Mouse (Mus musculus) hindbrain, embryonic 14.5 days (tissue): ENCODE data around the gene Gtf2i. TPM values are rescaled to one million over a fixed set of nuclear protein-coding genes. Genes with fewer than 3 reads are reported as not detected.
A peak's percentile ranks its signal among the peaks of the same experiment; 100 is the strongest.

Experiments
- ATAC-seq: fragments of 200-750 bp; cut with Nextera tagmentation; 2 replicates; pipeline ENCODE4 v1.8.0; 2017; ENCODE audit warnings: moderate number of reproducible peaks, mild to moderate bottlenecking, moderate TSS enrichment, moderate library complexity; ENCODE audit not compliant: low FRiP score
- DNase-seq: peaks from one replicate; pipeline ENCODE4 v3.0.0-alpha.2; 2015; ENCODE audit warnings: low spot score
- H3K27ac ChIP-seq: fragments of 300-500 bp; sonication (generic); 2 replicates; pipeline ENCODE4 v1.5.1; 2014; ENCODE audit warnings: mild to moderate bottlenecking, moderate library complexity
- H3K27me3 ChIP-seq: fragments of 300-500 bp; sonication (generic); 2 replicates; pipeline ENCODE4 v1.6.1; 2014; ENCODE audit warnings: mild to moderate bottlenecking, low read length, mixed read lengths; ENCODE audit not compliant: control insufficient read depth, insufficient read depth
- H3K36me3 ChIP-seq: fragments of 300-500 bp; sonication (generic); replicated peaks from 2 replicates; pipeline ENCODE4 v1.6.1; 2014; ENCODE audit not compliant: control insufficient read depth, insufficient read depth
- H3K4me1 ChIP-seq: fragments of 300-500 bp; sonication (generic); replicated peaks from 2 replicates; pipeline ENCODE4 v1.6.1; 2014; ENCODE audit warnings: antibody characterized with exemption, low read length, mixed read lengths; ENCODE audit not compliant: control insufficient read depth, insufficient read depth
- H3K4me2 ChIP-seq: fragments of 300-500 bp; sonication (generic); replicated peaks from 2 replicates; pipeline ENCODE4 v1.6.1; 2014; ENCODE audit warnings: mild to moderate bottlenecking, moderate library complexity
- H3K4me3 ChIP-seq: fragments of 300-500 bp; sonication (generic); replicated peaks from 2 replicates; pipeline ENCODE4 v1.5.1; 2014; ENCODE audit warnings: mild to moderate bottlenecking, low read length
- H3K9ac ChIP-seq: fragments of 300-500 bp; sonication (generic); 2 replicates; pipeline ENCODE4 v1.6.1; 2014
- H3K9me3 ChIP-seq: fragments of 300-500 bp; sonication (generic); 2 replicates; pipeline ENCODE4 v1.6.1; 2016; ENCODE audit warnings: low read length; ENCODE audit not compliant: control insufficient read depth
- WGBS: fragments of 180-500 bp; shearing (Covaris S2); extraction: QIAGEN DNeasy Blood & Tissue Kit; methylation state at CpG from one replicate; pipeline ENCODE4 v1.1.7; 2014; 5-methylcytosine and 5-hydroxymethylcytosine counted together
- polyA plus RNA-seq: library from polyadenylated mRNA; unstranded; fragments of >200 nt; fragmentation: Nextera tagmentation; extraction: Ambion mirVana; gene quantifications from 2 replicates; pipeline ENCODE4 v1.2.1, GENCODE M21; 2014

Gene Gtf2i
- polyA plus RNA-seq, 1 experiment from 2014 or later, result 126 TPM

GRCm38 (mm10) chr5:134244890-134245289 lies 69.7 kb downstream of the Gtf2i start:
- Histone ChIP-seq H3K9me3 (no peaks in the 10 kb centered on the region), H3K4me2 (no peak overlapping the region), H3K27me3 (no peaks in the 10 kb centered on the region), H3K36me3 (peaks cover 100% of the 10 kb centered on the region), H3K9ac (no peak overlapping the region), H3K4me1 (no peaks in the 10 kb centered on the region), H3K27ac (no peak overlapping the region), H3K4me3 (no peak overlapping the region)
- no peak for ATAC-seq
- WGBS, result 97% methylated on average over 5 of the region's 5 CpGs
- DNase-seq, result no peak

GRCm38 (mm10) chr5:134243661-134244436 lies 70.7 kb downstream of the Gtf2i start:
- H3K27ac ChIP-seq, result no peak overlapping the region
- DNase-seq (no peak), ATAC-seq (no peak)
- no peaks in the 10 kb centered on the region for H3K9me3 ChIP-seq
- H3K27me3 ChIP-seq, result no peaks in the 10 kb centered on the region
- no peak overlapping the region for H3K4me3 ChIP-seq
- no peak overlapping the region for H3K9ac ChIP-seq
- no peaks in the 10 kb centered on the region; the same call in 1 of the 2 replicates for H3K4me1 ChIP-seq
- no peak overlapping the region for H3K4me2 ChIP-seq
- 95% methylated on average over 26 of the region's 26 CpGs for WGBS
- peaks cover 100% of the 10 kb centered on the region for H3K36me3 ChIP-seq

- H3K27ac ChIP-seq, result no peak overlapping the region
- no peaks in the 10 kb centered on the region for H3K9me3 ChIP-seq
- no peak overlapping the region for H3K4me3 ChIP-seq
- ATAC-seq (no peak), DNase-seq (no peak)
- 81% methylated on average over 5 of the region's 5 CpGs for whole genome bisulfite sequencing
- no peaks in the 10 kb centered on the region; the same call in 1 of the 2 replicates for H3K4me1 ChIP-seq
- H3K4me2 ChIP-seq, result no peak overlapping the region
- H3K36me3 ChIP-seq, result peaks cover 100% of the 10 kb centered on the region
- H3K27me3 ChIP-seq, result no peaks in the 10 kb centered on the region
- no peak overlapping the region for H3K9ac ChIP-seq
Observed at GRCm38 (mm10) chr5:134241831-134242230, 72.7 kb downstream of the Gtf2i start.

- 50% methylated on average over 28 of the region's 28 CpGs for WGBS
- DNase-seq, result no peak
- no peak overlapping the region for H3K4me2 ChIP-seq
- no peaks in the 10 kb centered on the region for H3K9me3 ChIP-seq
- no peaks in the 10 kb centered on the region; the same call in 1 of the 2 replicates for H3K4me1 ChIP-seq
- no peaks in the 10 kb centered on the region for H3K27me3 ChIP-seq
- H3K9ac ChIP-seq, result no peak overlapping the region
- peak; percentile 31; the same call in 1 of the 2 replicates for ATAC-seq
- no peak overlapping the region for H3K4me3 ChIP-seq
- peaks cover 79% of the 10 kb centered on the region for H3K36me3 ChIP-seq
- 0 out of 2 replicates have a peak overlapping the region, but pooled peaks have one; percentile 51 for H3K27ac ChIP-seq
Observed at GRCm38 (mm10) chr5:134237936-134238760, 76.4 kb downstream of the Gtf2i start.

GRCm38 (mm10) chr5:134237508-134237907 lies 77.1 kb downstream of the Gtf2i start:
- Histone ChIP-seq H3K27ac (no peak overlapping the region), H3K4me3 (no peak overlapping the region), H3K27me3 (no peaks in the 10 kb centered on the region), H3K4me2 (no peak overlapping the region), H3K36me3 (peaks cover 73% of the 10 kb centered on the region), H3K9me3 (no peaks in the 10 kb centered on the region), H3K9ac (no peak overlapping the region), H3K4me1 (no peaks in the 10 kb centered on the region; the same call in 1 of the 2 replicates)
- WGBS, result 93% methylated on average over 11 of the region's 11 CpGs
- no peak for ATAC-seq
- no peak for DNase-seq

GRCm38 (mm10) chr5:134236796-134237195 lies 77.8 kb downstream of the Gtf2i start:
- ATAC-seq, result no peak
- Histone ChIP-seq H3K27me3 (no peaks in the 10 kb centered on the region), H3K9ac (no peak overlapping the region), H3K9me3 (no peaks in the 10 kb centered on the region), H3K4me1 (no peaks in the 10 kb centered on the region; the same call in 1 of the 2 replicates), H3K36me3 (peaks cover 66% of the 10 kb centered on the region), H3K27ac (no peak overlapping the region), H3K4me2 (no peak overlapping the region), H3K4me3 (no peak overlapping the region)
- 96% methylated on average over 6 of the region's 6 CpGs for WGBS
- DNase-seq, result no peak

- ATAC-seq (no peak), DNase-seq (no peak)
- Histone ChIP-seq H3K9ac (no peak overlapping the region), H3K9me3 (no peaks in the 10 kb centered on the region), H3K4me1 (no peaks in the 10 kb centered on the region; the same call in 1 of the 2 replicates), H3K36me3 (peaks cover 60% of the 10 kb centered on the region), H3K27me3 (no peaks in the 10 kb centered on the region), H3K4me2 (no peak overlapping the region), H3K4me3 (no peak overlapping the region), H3K27ac (no peak overlapping the region)
- WGBS, result 95% methylated on average over 3 of the region's 3 CpGs
Observed at GRCm38 (mm10) chr5:134236241-134236640, 78.3 kb downstream of the Gtf2i start.

- no peak overlapping the region for H3K9ac ChIP-seq
- no peaks in the 10 kb centered on the region; the same call in 1 of the 2 replicates for H3K4me1 ChIP-seq
- H3K9me3 ChIP-seq, result no peaks in the 10 kb centered on the region
- H3K4me3 ChIP-seq, result no peak overlapping the region
- H3K27me3 ChIP-seq, result no peaks in the 10 kb centered on the region
- peak overlapping the region; percentile 26; the same call in 1 of the 2 replicates for H3K27ac ChIP-seq
- DNase-seq (no peak), ATAC-seq (no peak)
- H3K36me3 ChIP-seq, result peaks cover 49% of the 10 kb centered on the region
- no peak overlapping the region for H3K4me2 ChIP-seq
- 40% methylated on average over 6 of the region's 6 CpGs for WGBS
Observed at GRCm38 (mm10) chr5:134235111-134235510, 79.4 kb downstream of the Gtf2i start.

GRCm38 (mm10) chr5:134234205-134234604 lies 80.4 kb downstream of the Gtf2i start:
- Histone ChIP-seq H3K27me3 (no peaks in the 10 kb centered on the region), H3K27ac (no peak overlapping the region), H3K9ac (no peak overlapping the region), H3K9me3 (no peaks in the 10 kb centered on the region), H3K4me3 (no peak overlapping the region), H3K36me3 (peaks cover 40% of the 10 kb centered on the region), H3K4me2 (no peak overlapping the region), H3K4me1 (no peaks in the 10 kb centered on the region; the same call in 1 of the 2 replicates)
- 70% methylated on average over 2 of the region's 2 CpGs for WGBS
- ATAC-seq, result no peak
- DNase-seq, result no peak
